Mouse (Mus musculus) spleen, adult 2 months (tissue): ENCODE data around the gene Gnb1l. TPM values are rescaled to one million over a fixed set of nuclear protein-coding genes. Genes with fewer than 3 reads are reported as not detected.

Experiments used
- DNase-seq, 2 experiments: peaks; one replicate each; pipeline versions ENCODE4 v3.0.0 to v3.0.0-alpha.2; 2012 to 2021; ENCODE audit warnings: low spot score in 2 of 2, low read depth in 1 of 2
- H3K27ac ChIP-seq: fragments of 200-500 bp; 2 replicates; pipeline ENCODE4 v1.5.1; 2012; ENCODE audit warnings: low read length, inconsistent platforms; ENCODE audit not compliant: insufficient read depth
- H3K27me3 ChIP-seq: fragments of 200-500 bp; 2 replicates; pipeline ENCODE4 v1.6.1; 2012; ENCODE audit warnings: mild to moderate bottlenecking, moderate library complexity, low read length, inconsistent platforms; ENCODE audit not compliant: control insufficient read depth, insufficient read depth
- H3K36me3 ChIP-seq: fragments of 200-500 bp; 2 replicates; pipeline ENCODE4 v1.6.1; 2012; ENCODE audit warnings: mild to moderate bottlenecking, low read length, inconsistent platforms; ENCODE audit not compliant: control insufficient read depth, insufficient read depth
- H3K4me1 ChIP-seq: fragments of 200-500 bp; 2 replicates; pipeline ENCODE4 v1.6.1; 2011; ENCODE audit warnings: inconsistent platforms; ENCODE audit not compliant: control insufficient read depth, insufficient read depth, insufficient read length
- H3K4me3 ChIP-seq: fragments of 200-500 bp; 2 replicates; pipeline ENCODE4 v1.5.1; 2011; ENCODE audit warnings: mild to moderate bottlenecking, inconsistent platforms; ENCODE audit not compliant: insufficient read depth, insufficient read length; ENCODE audit errors: extremely low read depth
- CTCF ChIP-seq: fragments of 200-500 bp; IDR thresholded peaks from 2 replicates; pipeline ENCODE4 v1.5.1; 2011; ENCODE audit warnings: mild to moderate bottlenecking, inconsistent platforms; ENCODE audit not compliant: insufficient read depth, insufficient read length, insufficient replicate concordance; ENCODE audit errors: extremely low read depth
- POLR2A ChIP-seq: fragments of 200-500 bp; IDR thresholded peaks from 2 replicates; pipeline ENCODE4 v1.6.1; 2011; ENCODE audit warnings: low read depth, low read length, inconsistent platforms
- WGBS: fragments of 180-500 bp; shearing (Covaris S2); methylation state at CpG from one replicate; pipeline ENCODE4 v1.1.7; 2018; 5-methylcytosine and 5-hydroxymethylcytosine counted together
- polyA plus RNA-seq: library from polyadenylated mRNA; depleted of rRNA; stranded (reverse); fragments of >200 nt; gene quantifications from 2 replicates; pipeline ENCODE4 v1.2.3, GENCODE M21; 2012

Gene Gnb1l
- polyA plus RNA-seq, 1 experiment, result 11.3 TPM

- no peak for DNase-seq
- Histone ChIP-seq H3K4me1 (peaks cover 11% of the 10 kb centered on the region; the same call in 1 of the 2 replicates), H3K4me3 (no peak overlapping the region), H3K27me3 (no peaks in the 10 kb centered on the region), H3K27ac (peak overlapping the region; percentile 47; the same call in 1 of the 2 replicates), H3K36me3 (peaks cover 7% of the 10 kb centered on the region)
- TF ChIP-seq POLR2A (no peak), CTCF (no peak)
- 25% methylated on average over 12 of the region's 12 CpGs for WGBS
Observed at GRCm38 (mm10) chr16:18459335-18459954, 39.1 kb upstream of the Gnb1l start.

DNA sequence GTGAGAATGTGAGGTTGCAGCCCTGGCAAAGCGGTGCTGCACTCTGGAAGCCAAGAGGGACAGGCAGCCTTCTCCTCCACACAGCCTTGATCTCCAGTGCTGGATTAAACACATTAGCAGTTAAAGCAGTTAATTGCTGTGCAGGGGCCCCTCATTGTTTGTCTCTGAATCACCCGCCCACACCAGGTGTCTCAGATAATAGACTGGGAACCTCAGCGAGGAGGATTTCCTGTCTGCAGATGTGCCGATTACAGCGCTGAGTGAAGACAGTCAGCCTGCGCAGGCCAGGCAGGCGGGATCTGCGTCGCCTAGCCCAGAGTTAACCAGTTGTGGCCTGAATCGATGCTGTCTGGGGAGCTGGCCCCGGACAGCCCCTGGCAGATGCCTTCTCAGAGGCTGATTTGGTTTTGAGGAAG is 38.5 kb upstream of the Gnb1l start:
- H3K27me3 ChIP-seq, result no peaks in the 10 kb centered on the region
- peaks cover 7% of the 10 kb centered on the region for H3K36me3 ChIP-seq
- H3K27ac ChIP-seq, result peak overlapping the region; percentile 47; the same call in 1 of the 2 replicates
- H3K4me3 ChIP-seq, result peak overlapping the region; percentile 21; the same call in 1 of the 2 replicates
- DNase-seq, result peak in 1 of 2 experiments; percentile 13
- WGBS, result 8% methylated on average over 11 of the region's 11 CpGs
- TF ChIP-seq POLR2A, result no peak
- TF ChIP-seq CTCF, result no peak
- peaks cover 11% of the 10 kb centered on the region; the same call in 1 of the 2 replicates for H3K4me1 ChIP-seq

DNA sequence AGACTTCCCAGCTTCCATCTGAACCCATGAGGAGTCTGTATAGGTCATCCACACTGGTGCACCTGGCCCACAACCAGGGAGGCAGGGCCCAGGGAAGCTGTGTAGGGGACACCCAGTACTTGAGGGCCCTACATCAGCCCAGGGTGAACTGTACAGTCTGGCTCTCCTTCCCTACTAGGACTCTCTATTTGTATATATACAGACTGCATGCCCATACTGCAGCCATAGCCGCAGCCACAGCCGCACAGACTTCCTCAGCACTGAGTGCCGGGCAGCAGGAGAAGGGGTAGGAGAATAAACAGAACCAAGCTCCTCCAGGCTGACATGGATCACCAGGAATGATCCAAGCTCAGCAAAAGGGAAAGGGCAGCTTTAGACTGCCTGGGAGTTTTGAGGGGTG is 37.7 kb upstream of the Gnb1l start:
- H3K4me3 ChIP-seq, result no peak overlapping the region
- H3K27me3 ChIP-seq, result no peaks in the 10 kb centered on the region
- no peak for DNase-seq
- H3K27ac ChIP-seq, result no peak overlapping the region
- 94% methylated on average over 3 of the region's 3 CpGs for WGBS
- H3K4me1 ChIP-seq, result peaks cover 11% of the 10 kb centered on the region; the same call in 1 of the 2 replicates
- TF ChIP-seq POLR2A, result no peak
- TF ChIP-seq CTCF, result no peak
- H3K36me3 ChIP-seq, result peaks cover 7% of the 10 kb centered on the region

- peaks cover 5% of the 10 kb centered on the region; the same call in 1 of the 2 replicates for H3K36me3 ChIP-seq
- no peak overlapping the region for H3K4me3 ChIP-seq
- WGBS, result 89% methylated on average over 9 of the region's 9 CpGs
- peaks cover 11% of the 10 kb centered on the region; the same call in 1 of the 2 replicates for H3K4me1 ChIP-seq
- TF ChIP-seq CTCF (no peak), POLR2A (no peak)
- no peak for DNase-seq
- H3K27me3 ChIP-seq, result no peaks in the 10 kb centered on the region
- no peak overlapping the region for H3K27ac ChIP-seq
Observed at GRCm38 (mm10) chr16:18462031-18462430, 36.5 kb upstream of the Gnb1l start.

- Histone ChIP-seq H3K27me3 (no peaks in the 10 kb centered on the region), H3K4me1 (peaks cover 11% of the 10 kb centered on the region; the same call in 1 of the 2 replicates), H3K4me3 (no peak overlapping the region), H3K27ac (no peak overlapping the region), H3K36me3 (peaks cover 4% of the 10 kb centered on the region; the same call in 1 of the 2 replicates)
- TF ChIP-seq CTCF, result no peak
- no peak for TF ChIP-seq POLR2A
- 48% methylated on average over 8 of the region's 8 CpGs for WGBS
- no peak for DNase-seq
Observed at GRCm38 (mm10) chr16:18462598-18462997, 35.9 kb upstream of the Gnb1l start.

- no peak for DNase-seq
- TF ChIP-seq CTCF (no peak), POLR2A (no peak)
- H3K27me3 ChIP-seq, result no peaks in the 10 kb centered on the region
- H3K27ac ChIP-seq, result no peak overlapping the region
- peaks cover 5% of the 10 kb centered on the region for H3K36me3 ChIP-seq
- no peak overlapping the region for H3K4me3 ChIP-seq
- WGBS, result 48% methylated on average over 3 of the region's 3 CpGs
- H3K4me1 ChIP-seq, result peaks cover 11% of the 10 kb centered on the region; the same call in 1 of the 2 replicates
Observed at GRCm38 (mm10) chr16:18464271-18464670, 34.2 kb upstream of the Gnb1l start.

DNA sequence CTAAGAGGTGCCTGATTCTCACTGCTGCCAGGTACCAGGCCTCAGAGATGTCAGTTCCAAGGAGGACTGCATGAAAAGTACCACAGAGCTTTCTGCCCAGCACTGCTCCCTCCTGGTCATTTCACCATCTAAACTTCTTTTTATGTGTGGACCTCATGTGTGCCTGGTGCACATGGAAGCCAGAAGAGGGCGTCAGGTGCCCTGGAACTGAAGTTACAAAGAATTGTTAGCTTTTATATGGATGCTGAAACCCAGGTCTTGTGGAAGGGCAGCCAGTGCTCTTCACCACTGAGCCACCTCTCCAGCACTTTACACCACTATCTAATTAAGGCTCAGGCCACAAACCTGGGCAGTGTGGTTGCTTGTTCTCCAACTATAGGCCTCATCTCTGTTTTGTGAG is 27.7 kb upstream of the Gnb1l start:
- TF ChIP-seq CTCF (no peak), POLR2A (no peak)
- Histone ChIP-seq H3K27me3 (no peaks in the 10 kb centered on the region), H3K36me3 (peaks cover 23% of the 10 kb centered on the region), H3K4me1 (no peaks in the 10 kb centered on the region), H3K4me3 (no peak overlapping the region), H3K27ac (no peak overlapping the region)
- DNase-seq, result no peak
- 76% methylated on average over 1 of the region's 1 CpGs for WGBS
